Mouse (Mus musculus) gastrocnemius, adult 2 months (tissue): Measurements from ENCODE around the gene Spryd4. TPM values are rescaled to one million over a fixed set of nuclear protein-coding genes. Genes with fewer than 3 reads are reported as not detected.
A peak's percentile ranks its signal among the peaks of the same experiment; 100 is the strongest.
"Not testable (repeated sequence)": the region's sequence is repeated elsewhere in the genome, so short reads cannot be mapped to it uniquely, and the experiment has no call there.

Experiments used
- DNase-seq: peaks from one replicate; pipeline ENCODE4 v3.0.0; 2022
- H3K27ac ChIP-seq: fragments of 200-600 bp; 2 replicates; pipeline ENCODE4 v1.8.1; 2022; ENCODE audit warnings: mild to moderate bottlenecking
- H3K4me3 ChIP-seq: fragments of 200-600 bp; 2 replicates; pipeline ENCODE4 v1.8.1; 2022; ENCODE audit warnings: mild to moderate bottlenecking, moderate library complexity
- CTCF ChIP-seq: fragments of 200-600 bp; IDR thresholded peaks from 2 replicates; pipeline ENCODE4 v1.8.1; 2022; ENCODE audit warnings: antibody characterized with exemption, mild to moderate bottlenecking, moderate library complexity
- intact Hi-C: fragments of 180-260 bp; cut with DNase I; formaldehyde crosslinking; loops from one replicate; pipeline ENCODE4 v1.15.1; 2025
- long read RNA-seq, 2 experiments: library from polyadenylated mRNA; stranded (forward); transcript quantifications; one replicate each; pipeline ENCODE4 v2.0.0; 2021
- total RNA-seq, 2 experiments: library from RNA; stranded (reverse); gene quantifications; 2 replicates each; pipeline ENCODE4 v1.2.3; 2021

The Spryd4 gene
- 10 to 100 TPM; 29.5 to 36.4 TPM for total RNA-seq
- long read RNA-seq, experiment 1, transcript Spryd4-201 (2 exons, 1,583 nt) = major isoform, 57 of 57 reads
- long read RNA-seq, experiment 1, partial matches to known transcripts = 0 of 57 reads
- long read RNA-seq, experiment 1, other reads (novel, unspliced or antisense) = 0 of 57 reads
- long read RNA-seq, experiment 2, transcript Spryd4-201 (2 exons, 1,583 nt) = major isoform, 37 of 38 reads
- long read RNA-seq, experiment 2, partial matches to known transcripts = 0 of 38 reads
- long read RNA-seq, experiment 2, other reads (novel, unspliced or antisense) = 1 of 38 reads

DNA sequence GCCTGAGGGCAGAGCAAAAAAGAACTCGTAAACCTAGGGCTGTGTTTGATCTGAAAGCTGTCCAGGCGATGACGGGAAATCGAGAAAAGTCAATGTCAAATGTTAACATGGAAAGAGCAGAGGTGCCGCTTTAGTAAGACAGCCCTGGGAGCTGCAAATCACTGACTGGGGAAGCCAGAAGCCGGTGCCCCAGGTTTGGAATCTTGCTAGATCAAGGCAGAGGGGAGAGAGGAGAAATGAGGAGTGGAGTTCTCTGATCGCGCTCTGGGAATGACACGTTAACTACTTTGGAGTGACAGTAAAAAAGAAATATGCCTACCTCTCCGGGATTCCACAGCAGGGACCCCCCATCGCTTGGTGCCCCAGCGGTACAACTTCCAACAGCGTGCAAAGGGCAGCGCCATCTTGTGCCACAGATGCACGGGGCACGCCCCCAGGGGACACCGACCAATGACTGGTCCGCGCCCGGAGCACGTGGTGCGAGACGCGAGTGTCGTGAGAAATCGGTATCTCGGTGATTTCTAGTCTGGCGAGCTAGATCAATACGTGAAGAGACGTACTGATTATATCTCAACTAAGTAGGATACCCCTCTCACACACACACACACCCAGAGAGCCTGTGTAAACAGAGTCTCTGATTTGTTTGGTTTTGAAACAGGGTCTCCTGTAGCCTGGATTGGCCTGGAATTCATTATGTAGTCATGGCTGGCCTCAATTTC lies at the start of gene Spryd4:
Spryd4 (minus strand) TSS at position 418 of the 719 bp plus-strand sequence.
- intact Hi-C loops = loop anchor here (2.0 kb wide), 2 partner anchors 21 to 73 kb away; partner anchors contain the start of gene Timeless
- DNase-seq = peak; percentile 95
- TF ChIP-seq CTCF = peak; percentile 42
- H3K27ac ChIP-seq = peak within 1 kb of the TSS; percentile 90
- H3K4me3 ChIP-seq = peak within 1 kb of the TSS; percentile 73

- H3K4me3 ChIP-seq, H3K27ac ChIP-seq, intact Hi-C loops, DNase-seq: not testable (repeated sequence)
These were observed 48.8 kb upstream of the Spryd4 start for GRCm38 (mm10) chr10:128260376-128260775.

DNA sequence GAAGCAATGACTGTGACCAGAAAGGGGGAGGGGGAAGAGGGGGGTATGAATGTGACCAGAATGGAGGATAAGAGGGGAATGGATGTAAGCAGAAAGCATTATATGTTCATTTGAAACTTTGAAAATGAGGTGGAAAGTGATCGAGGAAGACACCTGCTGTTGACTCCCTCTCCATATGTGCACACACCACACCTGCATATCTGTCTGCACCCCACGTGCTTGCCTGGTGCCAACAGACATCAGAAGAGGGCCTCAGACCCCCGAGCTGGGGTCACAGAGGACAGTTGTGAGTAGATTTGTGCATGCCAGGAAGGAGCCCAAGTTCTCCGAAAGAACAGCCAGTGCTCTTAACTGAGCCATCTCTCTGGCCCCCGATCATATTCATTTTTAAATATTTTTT lies 48.3 kb upstream of the Spryd4 start:
- DNase-seq = no peak
- Histone ChIP-seq H3K27ac (no peak overlapping the region), H3K4me3 (no peak overlapping the region)
- intact Hi-C loops = no loop called here
- no peak for TF ChIP-seq CTCF

DNA sequence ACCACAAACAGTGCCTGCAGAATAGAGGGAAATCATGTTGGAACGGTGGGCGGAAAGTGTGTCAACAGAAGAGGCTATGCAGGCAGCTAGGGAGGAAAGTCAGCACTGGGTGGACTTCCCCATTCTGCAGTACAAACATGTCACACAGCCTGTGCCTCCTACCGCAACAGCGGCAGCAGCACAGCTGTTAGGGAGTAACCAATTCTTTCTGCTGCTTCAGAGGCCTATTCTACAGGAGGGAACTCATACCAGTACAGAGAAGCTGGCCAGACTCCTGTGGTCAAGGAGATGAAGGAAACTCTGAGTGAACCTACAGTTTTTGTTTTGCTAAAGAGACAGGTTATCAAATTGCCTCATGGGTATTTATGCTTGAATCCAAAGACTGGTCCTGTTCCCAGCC lies 47.3 kb upstream of the Spryd4 start:
- peak overlapping the region; percentile 28; the same call in 1 of the 2 replicates for H3K27ac ChIP-seq
- no peak for DNase-seq
- intact Hi-C loops = no loop called here
- H3K4me3 ChIP-seq = no peak overlapping the region
- no peak for TF ChIP-seq CTCF

GRCm38 (mm10) chr10:128256328-128256727 lies 44.7 kb upstream of the Spryd4 start:
- no peak for DNase-seq
- intact Hi-C loops = no loop called here
- H3K4me3 ChIP-seq = no peak overlapping the region
- no peak for TF ChIP-seq CTCF
- no peak overlapping the region for H3K27ac ChIP-seq

GRCm38 (mm10) chr10:128255925-128256324 lies 44.3 kb upstream of the Spryd4 start:
- no peak overlapping the region for H3K27ac ChIP-seq
- no peak for DNase-seq
- no peak overlapping the region for H3K4me3 ChIP-seq
- no peak for TF ChIP-seq CTCF
- intact Hi-C loops = no loop called here

- intact Hi-C loops = no loop called here
- Histone ChIP-seq H3K4me3 (no peak within 1 kb of the TSS), H3K27ac (no peak within 1 kb of the TSS)
- DNase-seq = no peak
- no peak for TF ChIP-seq CTCF
These were observed 42.2 kb upstream of the Spryd4 start, which contains the start of gene Apon for GRCm38 (mm10) chr10:128253677-128254255. Gene Apon, plus strand, starts transcription at chr10:128254096.

GRCm38 (mm10) chr10:128250565-128250964 lies 39.0 kb upstream of the Spryd4 start:
- DNase-seq = no peak
- Histone ChIP-seq H3K4me3 (no peak overlapping the region), H3K27ac (no peak overlapping the region)
- intact Hi-C loops = no loop called here
- TF ChIP-seq CTCF = no peak

GRCm38 (mm10) chr10:128247020-128247732 lies 35.6 kb upstream of the Spryd4 start:
- DNase-seq = peak; percentile 69
- Histone ChIP-seq H3K27ac (peak overlapping the region; percentile 85), H3K4me3 (peak overlapping the region; percentile 71)
- no peak for TF ChIP-seq CTCF
- intact Hi-C loops = no loop called here

GRCm38 (mm10) chr10:128244121-128244520 lies 32.5 kb upstream of the Spryd4 start:
- no peak for DNase-seq
- TF ChIP-seq CTCF = no peak
- Histone ChIP-seq H3K4me3 (no peak overlapping the region), H3K27ac (no peak overlapping the region)
- intact Hi-C loops = no loop called here

- no peak overlapping the region for H3K27ac ChIP-seq
- no peak overlapping the region for H3K4me3 ChIP-seq
- intact Hi-C loops = no loop called here
- TF ChIP-seq CTCF = no peak
- DNase-seq = no peak
These were observed 31.6 kb upstream of the Spryd4 start for GRCm38 (mm10) chr10:128243252-128243651.

DNA sequence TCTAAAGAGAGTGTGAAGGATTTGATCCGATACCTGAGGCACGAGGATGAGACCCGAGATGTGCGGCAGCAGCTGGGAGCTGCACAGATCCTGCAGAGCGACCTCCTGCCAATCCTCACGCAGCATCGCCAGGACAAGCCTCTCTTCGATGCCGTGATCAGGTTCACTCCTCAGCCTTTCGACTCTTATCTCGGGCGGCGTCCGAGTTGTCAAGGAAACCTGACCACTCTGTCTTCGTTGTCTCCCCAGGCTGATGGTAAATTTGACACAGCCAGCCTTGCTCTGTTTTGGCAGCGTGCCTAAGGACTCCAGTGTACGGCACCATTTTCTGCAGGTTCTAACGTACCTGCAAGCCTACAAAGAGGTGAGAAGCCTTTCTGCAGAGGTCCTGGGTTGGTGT lies 28.5 kb upstream of the Spryd4 start:
- DNase-seq = no peak
- Histone ChIP-seq H3K4me3 (no peak overlapping the region), H3K27ac (no peak overlapping the region)
- intact Hi-C loops = no loop called here
- no peak for TF ChIP-seq CTCF
